In genomic region chr13:12525678-12526077, GRCm38 (mm10) we compare ENCODE assay signal across 23 mouse cellular contexts. TPM values are rescaled to one million over a fixed set of nuclear protein-coding genes. Genes with fewer than 3 reads are reported as not detected.
A peak's percentile ranks its signal among the peaks of the same experiment; 100 is the strongest.
DNase-seq lines count a peak whose midpoint lies in the region; ATAC-seq lines count a peak whose summit lies in the region.
"Had no signal": no experiment of that assay in that cellular context is flagged by ENCODE, and none has a peak within 500 bp of the region (broad histone marks: within the 10 kb centered on the region; RNA-seq: fewer than 3 reads in every experiment).

No protein-coding gene starts in this region.

- peak; percentile 40 for DNase-seq in splenic B cell, adult 2 months (ENCODE audit: low read depth, low spot score)
- no peak for DNase-seq in Muller cell, postnatal 12 days (ENCODE audit: inconsistent ontology term)
- DNase-seq: adrenal gland, adult 8-10 months; adrenal gland, postnatal 14 days; adrenal gland, postnatal 36 days; cerebellum, adult 11-12 months; cerebellum, adult 2 months; cerebellum, adult 9-10 months; cerebellum, postnatal 10 days; cerebellum, postnatal 25 days; embryo, embryonic 11 days had no signal

- no peaks in the 10 kb centered on the region for H3K27me3 ChIP-seq in splenic B cell, adult 2 months (ENCODE audit: control insufficient read depth, insufficient read depth, low read length, poor library complexity, severe bottlenecking)
- H3K27me3 ChIP-seq: embryonic facial prominence, embryonic 13.5 days; embryonic facial prominence, embryonic 15.5 days had no signal

- ATAC-seq in common myeloid progenitor, adult 5-6 weeks (replicated peaks; ENCODE audit: low read depth, poor library complexity, severe bottlenecking): 0 out of 2 replicates have a peak, but pooled peaks have one; percentile 47
- ATAC-seq in granulocyte monocyte progenitor cell, adult 5-6 weeks (replicated peaks; ENCODE audit: poor library complexity, severe bottlenecking): peak; percentile 56
- no peak for ATAC-seq in megakaryocyte-erythroid progenitor cell, adult 5-6 weeks (replicated peaks; ENCODE audit: low FRiP score, low TSS enrichment, poor library complexity, severe bottlenecking)
- ATAC-seq: activated CD4-positive, CD25-positive, alpha-beta regulatory T cell, adult 4 months; forebrain, embryonic 14.5 days; forebrain, embryonic 16.5 days; Patski had no signal

- no peaks in the 10 kb centered on the region for H3K36me3 ChIP-seq in splenic B cell, adult 2 months (ENCODE audit: control insufficient read depth, insufficient read depth, low read length, poor library complexity, severe bottlenecking)
- H3K36me3 ChIP-seq: embryonic facial prominence, embryonic 13.5 days; embryonic facial prominence, embryonic 15.5 days; forebrain, embryonic 10.5 days; forebrain, embryonic 12.5 days had no signal

RNA-seq across cellular contexts. Expression of gene Edaradd, which starts 5.4 kb away (rescaled TPM):
- 0.23 TPM in 1 of 2 replicates, not detected in the other for total RNA-seq in common myeloid progenitor, adult 5-6 weeks (2017)
- 0.58 and 1.1 TPM in 2 replicates for total RNA-seq in granulocyte monocyte progenitor cell, adult 5-6 weeks (2014; fragmentation: Nextera tagmentation)
- 0.60 and 0.62 TPM in 2 replicates for total RNA-seq in granulocyte monocyte progenitor cell, adult 5-6 weeks (2017)
- 0.07 TPM in 1 of 2 replicates, not detected in the other for total RNA-seq in megakaryocyte-erythroid progenitor cell, adult 5-6 weeks (2014; fragmentation: Nextera tagmentation)
- total RNA-seq in megakaryocyte-erythroid progenitor cell, adult 5-6 weeks (2017): not detected in 2 replicates
- total RNA-seq: MEL had no signal

RNA-seq across cellular contexts. Expression of gene Ero1lb, which starts 40.0 kb away (rescaled TPM):
- 8.8 and 9.0 TPM in 2 replicates for total RNA-seq in common myeloid progenitor, adult 5-6 weeks (2017)
- total RNA-seq in granulocyte monocyte progenitor cell, adult 5-6 weeks (2014; fragmentation: Nextera tagmentation): 20.9 and 22.2 TPM in 2 replicates
- 15.6 and 16.8 TPM in 2 replicates for total RNA-seq in granulocyte monocyte progenitor cell, adult 5-6 weeks (2017)
- total RNA-seq in megakaryocyte-erythroid progenitor cell, adult 5-6 weeks (2014; fragmentation: Nextera tagmentation): 1.6 and 2.8 TPM in 2 replicates
- 2.3 and 5.0 TPM in 2 replicates for total RNA-seq in megakaryocyte-erythroid progenitor cell, adult 5-6 weeks (2017)
